In the genomic region with DNA sequence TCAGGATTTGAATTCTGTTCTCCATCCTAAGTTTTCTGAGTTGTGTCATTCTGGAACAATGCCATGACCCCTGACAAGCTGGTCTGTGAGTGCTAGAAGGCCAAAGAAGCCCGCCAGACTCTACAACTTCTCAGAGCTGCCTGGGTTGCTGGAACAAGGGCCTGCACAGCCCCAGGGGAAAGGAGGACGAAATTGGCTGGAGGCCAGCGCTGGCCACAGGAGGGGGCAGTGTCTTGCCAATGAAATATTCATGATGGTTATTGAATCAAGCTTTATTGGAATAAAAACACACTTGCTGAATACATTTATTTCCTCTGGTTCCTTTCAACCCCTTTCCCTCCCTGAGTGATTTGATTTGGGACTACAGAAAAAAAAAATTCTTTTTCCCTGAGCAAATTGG, we compare ENCODE assay signal across 9 mouse cellular contexts.
DNase-seq lines count a peak whose midpoint lies in the region; ATAC-seq lines count a peak whose summit lies in the region.
"Had no signal": no experiment of that assay in that cellular context is flagged by ENCODE, and none has a peak within 500 bp of the region (broad histone marks: within the 10 kb centered on the region; RNA-seq: fewer than 3 reads in every experiment).

No protein-coding gene starts in this region.

- H3K27me3 ChIP-seq in forebrain, embryonic 14.5 days (replicated peaks; ENCODE audit: control insufficient read depth, insufficient read depth, low read length), result peaks cover 2% of the 10 kb centered on the region; the same call in 1 of the 2 replicates
- H3K27me3 ChIP-seq in heart, embryonic 10.5 days (ENCODE audit: insufficient read depth, poor library complexity, severe bottlenecking), result peaks cover 25% of the 10 kb centered on the region; the same call in 1 of the 2 replicates

- no peaks in the 10 kb centered on the region for H3K9me3 ChIP-seq in forebrain, embryonic 14.5 days (replicated peaks; ENCODE audit: control insufficient read depth, low read length)
- no peaks in the 10 kb centered on the region for H3K9me3 ChIP-seq in heart, embryonic 10.5 days

- H3K4me2 ChIP-seq in forebrain, embryonic 14.5 days (ENCODE audit: low read length), result no peak overlapping the region

- intact Hi-C loops in left cerebral cortex, postnatal 25 days (cut with DNase I), result loop anchor here (10.0 kb wide), 1 partner anchor 915 kb away; no protein-coding TSS in a partner anchor

- no peaks in the 10 kb centered on the region for H3K36me3 ChIP-seq in forebrain, embryonic 14.5 days (ENCODE audit: control insufficient read depth, insufficient read depth, low read length)
- no peaks in the 10 kb centered on the region for H3K36me3 ChIP-seq in heart, embryonic 10.5 days

- H3K4me1 ChIP-seq in forebrain, embryonic 14.5 days (ENCODE audit: control insufficient read depth, insufficient read depth, low read length), result peaks cover 62% of the 10 kb centered on the region
- peaks cover 7% of the 10 kb centered on the region; the same call in 1 of the 2 replicates for H3K4me1 ChIP-seq in heart, embryonic 10.5 days

- no peak overlapping the region for H3K9ac ChIP-seq in forebrain, embryonic 14.5 days (ENCODE audit: low read length)

- H3K4me3 ChIP-seq in forebrain, embryonic 14.5 days (ENCODE audit: low read depth, low read length), result no peak overlapping the region
- no peak overlapping the region for H3K4me3 ChIP-seq in heart, embryonic 10.5 days

- 10% methylated on average over 3 of the region's 3 CpGs for WGBS in forebrain, embryonic 14.5 days
- 66% methylated on average over 3 of the region's 3 CpGs for WGBS in heart, embryonic 10.5 days

- DNase-seq in kidney, postnatal 10 days, result peak; percentile 52
- no peak for DNase-seq in kidney, adult 9 months
- DNase-seq in adrenal gland, postnatal 25 days, result peak; percentile 21
- peak; percentile 80 for DNase-seq in forebrain, embryonic 14.5 days (ENCODE audit: low spot score)
- DNase-seq in left cerebral cortex, postnatal 25 days (ENCODE audit: low spot score in 2 of 2), result peak; percentile 21 to 47
- DNase-seq in spleen, postnatal 14 days (ENCODE audit: low spot score in 2 of 2), result no peak
- no peak for DNase-seq in adipocyte (ENCODE audit: low spot score)
- DNase-seq in heart, embryonic 10.5 days (ENCODE audit: low spot score), result no peak

- H3K27ac ChIP-seq in forebrain, embryonic 14.5 days (ENCODE audit: low read depth, low read length), result no peak overlapping the region; the same call in 1 of the 2 replicates
- H3K27ac ChIP-seq in heart, embryonic 10.5 days, result no peak overlapping the region
- H3K27ac ChIP-seq: kidney, postnatal 0 days had no signal

- no peak for ATAC-seq in forebrain, embryonic 14.5 days

Comparison
In these comparisons a context has a peak if more than half of its experiments do, and no peak if none do; other contexts are left out.
1. DNase-seq: peak in kidney, postnatal 10 days (single experiment), adrenal gland, postnatal 25 days (single experiment), forebrain, embryonic 14.5 days (single experiment) and left cerebral cortex, postnatal 25 days (2 of 2); none in kidney, adult 9 months (single experiment), spleen, postnatal 14 days (0 of 2), adipocyte (single experiment) and heart, embryonic 10.5 days (single experiment).